Mouse (Mus musculus) kidney, adult 2 months (tissue): ENCODE data around the gene Masp2. TPM values are rescaled to one million over a fixed set of nuclear protein-coding genes. Genes with fewer than 3 reads are reported as not detected.

Experiments
- DNase-seq: peaks from one replicate; pipeline ENCODE4 v3.0.0; 2021
- H3K27ac ChIP-seq: fragments of 200-500 bp; 2 replicates; pipeline ENCODE4 v1.5.1; 2012; ENCODE audit warnings: low read depth, low read length, control low read depth, inconsistent platforms; ENCODE audit not compliant: insufficient read depth
- H3K27me3 ChIP-seq: fragments of 200-500 bp; replicated peaks from 2 replicates; pipeline ENCODE4 v1.6.1; 2012; ENCODE audit warnings: mild to moderate bottlenecking, moderate library complexity, low read length, inconsistent platforms; ENCODE audit not compliant: control insufficient read depth, insufficient read depth
- H3K36me3 ChIP-seq: fragments of 200-500 bp; 2 replicates; pipeline ENCODE4 v1.6.1; 2012; ENCODE audit warnings: mild to moderate bottlenecking, moderate library complexity, low read length, inconsistent platforms; ENCODE audit not compliant: control insufficient read depth, insufficient read depth
- H3K4me1 ChIP-seq: fragments of 200-500 bp; 2 replicates; pipeline ENCODE4 v1.6.1; 2011; ENCODE audit warnings: low read length; ENCODE audit not compliant: control insufficient read depth, insufficient read depth
- H3K4me3 ChIP-seq: fragments of 200-500 bp; 2 replicates; pipeline ENCODE4 v1.5.1; 2011; ENCODE audit warnings: mild to moderate bottlenecking, low read depth, low read length, control low read depth; ENCODE audit not compliant: insufficient read depth
- CTCF ChIP-seq: fragments of 200-500 bp; conservative IDR thresholded peaks from 2 replicates; pipeline ENCODE4 v1.5.1; 2011; ENCODE audit warnings: low read depth, mild to moderate bottlenecking, control low read depth, low read length, moderate library complexity, mixed read lengths; ENCODE audit not compliant: insufficient read depth, insufficient read length
- POLR2A ChIP-seq: fragments of 200-500 bp; IDR thresholded peaks from one replicate; pipeline ENCODE4 v1.6.1; 2011; ENCODE audit warnings: low read depth, low read length, control low read depth
- WGBS: fragments of 180-500 bp; shearing (Covaris S2); methylation state at CpG from one replicate; pipeline ENCODE4 v1.1.7; 2018; 5-methylcytosine and 5-hydroxymethylcytosine counted together
- polyA plus RNA-seq: library from polyadenylated mRNA; depleted of rRNA; stranded (reverse); fragments of >200 nt; gene quantifications from 2 replicates; pipeline ENCODE4 v1.2.3, GENCODE M21; 2012

Gene Masp2
- polyA plus RNA-seq, 1 experiment: 1.7 TPM

DNA sequence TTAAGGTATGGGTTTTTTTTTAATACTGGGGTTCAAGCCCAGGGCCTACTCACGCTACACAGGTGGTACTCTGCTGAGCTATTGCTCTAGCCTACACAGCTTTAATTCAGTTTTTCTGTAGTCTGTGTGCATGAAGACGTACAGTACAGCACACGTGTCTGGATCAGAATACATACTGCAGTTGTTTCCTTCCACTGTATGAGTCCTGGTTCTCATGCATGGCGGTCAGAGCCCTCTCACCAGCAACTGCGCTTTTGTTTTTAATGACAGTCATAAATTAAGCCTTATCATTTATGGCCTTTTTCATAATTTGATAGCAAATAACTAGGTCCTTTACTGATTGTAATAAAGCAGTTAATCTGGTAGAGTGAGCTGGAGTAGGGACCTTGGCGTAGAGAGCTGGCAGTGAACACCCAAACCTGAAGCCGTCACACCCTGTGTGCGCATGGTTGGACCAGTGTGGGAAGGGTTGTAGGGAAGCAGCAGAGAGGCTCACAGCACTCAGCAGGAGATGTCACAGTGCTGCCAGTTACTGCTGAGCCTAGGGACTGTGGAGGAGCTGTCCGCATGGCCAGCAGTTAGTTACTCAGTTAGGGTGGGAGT is 31.6 kb upstream of the Masp2 start:
- Histone ChIP-seq H3K36me3 (peaks cover 2% of the 10 kb centered on the region), H3K4me3 (no peak overlapping the region), H3K27ac (no peak overlapping the region), H3K27me3 (no peaks in the 10 kb centered on the region), H3K4me1 (no peaks in the 10 kb centered on the region)
- TF ChIP-seq POLR2A (no peak), CTCF (no peak)
- DNase-seq: no peak
- WGBS: 93% methylated on average over 9 of the region's 9 CpGs

DNA sequence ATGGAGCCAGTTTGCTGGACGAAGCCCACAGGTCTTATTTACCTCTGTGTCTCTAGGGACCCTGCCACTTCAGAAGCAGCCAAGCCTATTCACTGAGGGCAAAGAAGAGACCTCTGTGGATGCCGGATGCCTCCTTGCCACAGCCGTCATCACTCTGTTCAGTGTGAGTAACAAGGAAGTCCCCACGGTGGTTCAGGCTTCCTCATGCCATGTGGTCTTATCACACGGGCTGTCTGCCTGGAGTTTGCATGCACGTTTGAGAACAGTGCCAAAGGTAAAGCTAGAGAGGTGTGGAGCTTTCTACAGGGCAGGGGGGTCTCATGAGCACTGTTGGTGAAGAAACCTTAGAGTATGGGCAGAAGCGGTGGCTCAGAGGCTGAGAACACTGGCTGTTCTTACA is 29.1 kb upstream of the Masp2 start:
- H3K4me1 ChIP-seq: no peaks in the 10 kb centered on the region
- no peak for DNase-seq
- H3K36me3 ChIP-seq: no peaks in the 10 kb centered on the region; the same call in none of the 2 replicates
- no peak overlapping the region for H3K4me3 ChIP-seq
- no peak overlapping the region for H3K27ac ChIP-seq
- no peaks in the 10 kb centered on the region for H3K27me3 ChIP-seq
- TF ChIP-seq CTCF: no peak
- no peak for TF ChIP-seq POLR2A
- 91% methylated on average over 7 of the region's 7 CpGs for WGBS

DNA sequence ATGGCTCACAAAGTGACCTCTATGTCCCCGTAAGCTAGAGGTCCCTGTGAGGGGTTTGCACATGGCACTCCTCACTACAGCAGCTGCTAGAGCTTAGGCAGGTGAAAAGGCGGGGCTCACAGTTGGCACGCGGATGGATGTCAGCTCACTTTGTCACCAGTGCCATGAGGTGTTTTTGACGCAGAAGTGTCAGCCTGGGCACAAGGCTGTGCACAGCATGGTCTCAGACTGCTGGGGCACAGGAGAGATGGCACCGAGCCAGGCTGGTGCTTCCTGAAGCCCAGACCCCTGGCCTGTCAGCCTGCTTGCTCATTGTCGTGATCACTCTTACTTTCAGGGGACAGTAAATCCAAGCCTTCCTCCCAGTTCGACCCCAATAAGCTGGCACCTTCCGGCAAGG is 21.6 kb upstream of the Masp2 start:
- WGBS: 88% methylated on average over 9 of the region's 9 CpGs
- DNase-seq: no peak
- no peak overlapping the region for H3K4me3 ChIP-seq
- TF ChIP-seq POLR2A (no peak), CTCF (no peak)
- no peaks in the 10 kb centered on the region for H3K27me3 ChIP-seq
- no peaks in the 10 kb centered on the region for H3K4me1 ChIP-seq
- no peak overlapping the region for H3K27ac ChIP-seq
- no peaks in the 10 kb centered on the region for H3K36me3 ChIP-seq

DNA sequence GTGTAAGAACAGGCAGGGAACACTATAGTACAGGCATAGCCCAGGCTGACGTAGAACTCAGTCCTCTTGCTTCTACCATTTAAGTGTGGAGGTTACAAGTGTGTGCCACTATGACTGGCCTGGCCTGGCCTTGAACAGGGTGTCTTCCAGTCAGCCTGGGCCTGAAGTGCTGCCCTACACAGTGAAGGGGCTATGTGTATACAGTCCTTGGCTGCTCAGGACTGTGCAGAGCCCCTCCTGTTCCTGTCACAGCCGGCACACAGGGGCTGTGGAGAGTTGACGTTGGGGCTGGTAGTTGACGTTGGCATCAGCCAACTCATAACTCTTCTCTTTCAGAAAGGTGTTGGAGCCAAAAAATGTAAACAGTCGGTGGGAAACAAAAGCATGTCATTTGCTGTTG is 20.9 kb upstream of the Masp2 start:
- Histone ChIP-seq H3K4me1 (no peaks in the 10 kb centered on the region), H3K27me3 (no peaks in the 10 kb centered on the region), H3K36me3 (no peaks in the 10 kb centered on the region), H3K4me3 (no peak overlapping the region), H3K27ac (no peak overlapping the region)
- TF ChIP-seq POLR2A (no peak), CTCF (no peak)
- WGBS: 81% methylated on average over 5 of the region's 5 CpGs
- DNase-seq: no peak

DNA sequence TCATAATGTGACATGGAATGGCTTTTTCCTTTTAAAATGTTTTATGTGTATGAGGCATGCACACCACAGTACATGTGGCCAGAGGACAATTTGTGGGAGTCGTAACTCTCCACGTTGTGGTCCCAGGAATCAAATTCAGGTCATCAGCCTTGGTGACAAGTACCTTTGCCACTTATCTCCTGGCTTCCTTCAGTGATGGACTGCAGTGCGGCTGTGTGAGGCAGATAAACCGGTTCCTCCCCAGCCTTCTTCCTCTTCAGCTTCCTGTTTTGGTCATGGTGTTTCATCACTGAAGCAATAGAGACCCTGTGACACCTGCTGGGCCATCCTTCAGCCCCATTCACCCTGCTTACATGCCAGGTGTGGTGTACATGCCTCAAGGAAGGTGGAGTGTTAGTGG is 19.1 kb upstream of the Masp2 start:
- Histone ChIP-seq H3K36me3 (no peaks in the 10 kb centered on the region), H3K27ac (no peak overlapping the region), H3K4me1 (no peaks in the 10 kb centered on the region), H3K27me3 (no peaks in the 10 kb centered on the region), H3K4me3 (no peak overlapping the region)
- 67% methylated on average over 4 of the region's 4 CpGs for WGBS
- no peak for TF ChIP-seq POLR2A
- no peak for TF ChIP-seq CTCF
- no peak for DNase-seq

DNA sequence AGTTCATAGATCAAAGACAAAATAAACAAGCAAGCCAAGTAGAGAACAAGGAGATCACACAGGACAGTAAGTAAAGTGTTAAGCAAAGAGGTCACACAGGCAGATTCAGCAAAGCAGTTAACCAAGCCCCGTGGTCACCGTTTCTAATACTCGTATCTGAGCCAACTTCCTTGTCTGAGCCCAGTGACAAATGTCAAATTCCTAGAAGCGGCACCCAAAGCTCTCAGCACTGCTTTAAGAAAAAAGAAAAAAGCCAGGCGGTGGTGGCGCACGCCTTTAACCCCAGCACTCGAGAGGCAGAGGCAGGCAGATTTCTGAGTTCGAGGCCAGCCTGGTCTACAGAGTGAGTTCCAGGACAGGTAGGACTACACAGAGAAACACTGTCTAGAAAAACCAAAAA is 15.7 kb upstream of the Masp2 start:
- Histone ChIP-seq H3K4me3 (no peak overlapping the region), H3K36me3 (no peaks in the 10 kb centered on the region), H3K27ac (no peak overlapping the region), H3K27me3 (no peaks in the 10 kb centered on the region), H3K4me1 (peaks cover 3% of the 10 kb centered on the region; the same call in 1 of the 2 replicates)
- WGBS: 55% methylated on average over 9 of the region's 9 CpGs
- no peak for DNase-seq
- TF ChIP-seq CTCF (no peak), POLR2A (no peak)

DNA sequence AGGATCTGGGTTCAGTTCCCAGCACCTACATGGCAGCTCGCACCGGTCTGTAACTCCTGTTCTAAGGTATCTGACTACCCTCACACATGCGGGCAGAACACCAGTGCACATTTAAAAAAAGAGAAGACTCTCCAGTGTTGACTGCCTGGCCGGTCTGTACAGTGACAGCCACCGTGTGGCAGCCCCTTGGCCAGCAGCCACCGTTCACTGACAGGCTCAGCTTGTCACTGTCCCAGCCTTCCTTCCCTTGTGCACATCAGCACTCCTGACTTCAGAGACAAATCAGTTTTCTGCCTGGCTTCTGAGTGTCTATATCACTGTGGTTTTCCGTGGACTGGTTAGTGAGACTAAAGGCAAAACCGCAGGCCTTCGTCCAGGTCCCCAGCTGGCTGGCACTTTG is 13.6 kb upstream of the Masp2 start:
- H3K27me3 ChIP-seq: no peaks in the 10 kb centered on the region
- H3K27ac ChIP-seq: no peak overlapping the region
- H3K4me1 ChIP-seq: peaks cover 8% of the 10 kb centered on the region; the same call in 1 of the 2 replicates
- whole genome bisulfite sequencing: 74% methylated on average over 9 of the region's 9 CpGs
- H3K36me3 ChIP-seq: no peaks in the 10 kb centered on the region
- H3K4me3 ChIP-seq: no peak overlapping the region
- DNase-seq: no peak
- TF ChIP-seq POLR2A: no peak
- TF ChIP-seq CTCF: no peak

DNA sequence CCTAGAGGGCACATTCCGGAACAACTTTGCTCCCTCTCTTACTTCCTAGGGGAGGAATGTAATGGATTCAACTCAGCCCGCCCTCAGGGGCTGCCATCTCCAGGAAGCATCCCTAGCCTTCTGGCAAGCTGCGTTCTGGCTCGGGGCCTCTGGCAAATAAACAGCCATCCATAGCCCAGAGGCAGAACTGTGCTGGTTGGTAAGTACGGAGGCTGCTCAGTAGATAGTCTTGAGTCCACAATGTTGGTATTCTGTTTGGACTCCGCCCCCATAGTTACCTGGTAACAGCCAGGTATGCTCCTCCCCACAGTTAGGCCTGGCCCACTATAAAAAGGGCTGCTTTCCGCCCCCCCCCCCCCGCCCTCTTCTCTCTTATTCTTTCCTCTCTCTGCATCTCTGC is 12.8 kb upstream of the Masp2 start:
- peak; percentile 58 for DNase-seq
- Histone ChIP-seq H3K27ac (no peak overlapping the region), H3K4me1 (peaks cover 8% of the 10 kb centered on the region; the same call in 1 of the 2 replicates), H3K36me3 (no peaks in the 10 kb centered on the region), H3K4me3 (no peak overlapping the region), H3K27me3 (no peaks in the 10 kb centered on the region)
- TF ChIP-seq CTCF (no peak), POLR2A (no peak)
- WGBS: 60% methylated on average over 8 of the region's 8 CpGs
